Mouse (Mus musculus): ENCODE data around the gene Chad. TPM values are rescaled to one million over a fixed set of nuclear protein-coding genes. Genes with fewer than 3 reads are reported as not detected.

Gene Chad
- polyA plus RNA-seq, 1 experiment from 2014 or later: not detected

GRCm38 (mm10) chr11:94617646-94618045, 52.8 kb downstream of the Chad start:
- H3K4me1 ChIP-seq (replicated peaks; ENCODE audit: control insufficient read depth, insufficient read depth, low read length): no peaks in the 10 kb centered on the region
- H3K4me2 ChIP-seq (ENCODE audit: low read depth, low read length, severe bottlenecking): no peak overlapping the region
- H3K4me3 ChIP-seq (ENCODE audit: low read depth, low read length): no peak overlapping the region
- no peak overlapping the region for H3K27ac ChIP-seq (ENCODE audit: low read depth, low read length)
- 85% methylated on average over 2 of the region's 2 CpGs for WGBS
- H3K27me3 ChIP-seq (ENCODE audit: control insufficient read depth, insufficient read depth, low read length): no peaks in the 10 kb centered on the region
- DNase-seq (ENCODE audit: low spot score): no peak
- ATAC-seq (replicated peaks; ENCODE audit: low FRiP score): no peak
- no peaks in the 10 kb centered on the region for H3K9me3 ChIP-seq (ENCODE audit: control insufficient read depth, low read length)
- no peaks in the 10 kb centered on the region for H3K36me3 ChIP-seq (ENCODE audit: control insufficient read depth, insufficient read depth, low read length)
- no peak overlapping the region for H3K9ac ChIP-seq (ENCODE audit: low read length)

Other genes with a start within 250 kb of the Chad start
- 132 and 136 TPM in 2 replicates for gene Luc7l3, start 243.1 kb upstream of the Chad start, polyA plus RNA-seq (2014; fragmentation: Nextera tagmentation; extraction: Ambion mirVana)
- gene Ankrd40, start 237.0 kb upstream of the Chad start, polyA plus RNA-seq (2014; fragmentation: Nextera tagmentation; extraction: Ambion mirVana): 24.1 and 25.8 TPM in 2 replicates
- 0.49 and 0.57 TPM in 2 replicates for gene Abcc3, start 172.1 kb upstream of the Chad start, polyA plus RNA-seq (2014; fragmentation: Nextera tagmentation; extraction: Ambion mirVana)
- 13.0 and 17.4 TPM in 2 replicates for gene Cacna1g, start 90.8 kb upstream of the Chad start, polyA plus RNA-seq (2014; fragmentation: Nextera tagmentation; extraction: Ambion mirVana)
- gene Spata20, start 78.9 kb upstream of the Chad start, polyA plus RNA-seq (2014; fragmentation: Nextera tagmentation; extraction: Ambion mirVana): 0.17 TPM in 1 of 2 replicates, not detected in the other
- gene Epn3, start 65.1 kb upstream of the Chad start, polyA plus RNA-seq (2014; fragmentation: Nextera tagmentation; extraction: Ambion mirVana): 0.48 and 0.64 TPM in 2 replicates
- gene Mycbpap, start 43.3 kb upstream of the Chad start, polyA plus RNA-seq (2014; fragmentation: Nextera tagmentation; extraction: Ambion mirVana): 1.9 and 4.8 TPM in 2 replicates
- 2.9 and 3.7 TPM in 2 replicates for gene Rsad1, start 15.8 kb upstream of the Chad start, polyA plus RNA-seq (2014; fragmentation: Nextera tagmentation; extraction: Ambion mirVana)
- gene Acsf2, start 36.8 kb downstream of the Chad start, polyA plus RNA-seq (2014; fragmentation: Nextera tagmentation; extraction: Ambion mirVana): 6.3 and 6.9 TPM in 2 replicates
- 226 and 244 TPM in 2 replicates for gene Lrrc59, start 64.7 kb downstream of the Chad start, polyA plus RNA-seq (2014; fragmentation: Nextera tagmentation; extraction: Ambion mirVana)
- gene Mrpl27, start 88.7 kb downstream of the Chad start, polyA plus RNA-seq (2014; fragmentation: Nextera tagmentation; extraction: Ambion mirVana): 122 and 125 TPM in 2 replicates
- gene Eme1, start 88.9 kb downstream of the Chad start, polyA plus RNA-seq (2014; fragmentation: Nextera tagmentation; extraction: Ambion mirVana): 57.2 and 60.0 TPM in 2 replicates
- gene Xylt2, start 112.5 kb downstream of the Chad start, polyA plus RNA-seq (2014; fragmentation: Nextera tagmentation; extraction: Ambion mirVana): 18.0 and 19.8 TPM in 2 replicates
- not detected in 2 replicates for gene Gm11541, start 139.5 kb downstream of the Chad start, polyA plus RNA-seq (2014; fragmentation: Nextera tagmentation; extraction: Ambion mirVana)
- gene Cdc34b, start 176.7 kb downstream of the Chad start, polyA plus RNA-seq (2014; fragmentation: Nextera tagmentation; extraction: Ambion mirVana): 0.23 TPM in 1 of 2 replicates, not detected in the other
- gene Tmem92, start 217.7 kb downstream of the Chad start, polyA plus RNA-seq (2014; fragmentation: Nextera tagmentation; extraction: Ambion mirVana): not detected in 2 replicates

Measured in forebrain, embryonic 11.5 days (tissue).